Comparison of ENCODE assay signal across 8 mouse cellular contexts in genomic region chr11:101173112-101173511, GRCm38 (mm10). TPM values are rescaled to one million over a fixed set of nuclear protein-coding genes. Genes with fewer than 3 reads are reported as not detected.
DNase-seq lines count a peak whose midpoint lies in the region; ATAC-seq and TF ChIP-seq lines count a peak whose summit lies in the region.

No protein-coding gene starts in this region.

- H3K27me3 ChIP-seq in forebrain, embryonic 15.5 days, result peaks cover 50% of the 10 kb centered on the region
- peaks cover 18% of the 10 kb centered on the region for H3K27me3 ChIP-seq in intestine, embryonic 15.5 days (replicated peaks)
- peaks cover 95% of the 10 kb centered on the region for H3K27me3 ChIP-seq in liver, postnatal 0 days (ENCODE audit: insufficient read depth, low read length)
- peaks cover 19% of the 10 kb centered on the region for H3K27me3 ChIP-seq in stomach, embryonic 15.5 days (replicated peaks)

- WGBS in forebrain, embryonic 15.5 days, result 6% methylated on average over 11 of the region's 11 CpGs
- 16% methylated on average over 11 of the region's 11 CpGs for WGBS in intestine, embryonic 15.5 days
- WGBS in liver, postnatal 0 days (ENCODE audit: insufficient replicate concordance), result 7% methylated on average over 11 of the region's 11 CpGs
- WGBS in stomach, embryonic 15.5 days, result 15% methylated on average over 11 of the region's 11 CpGs

- no peaks in the 10 kb centered on the region for H3K9me3 ChIP-seq in forebrain, embryonic 15.5 days
- no peaks in the 10 kb centered on the region for H3K9me3 ChIP-seq in intestine, embryonic 15.5 days
- H3K9me3 ChIP-seq in liver, postnatal 0 days (ENCODE audit: low read length), result no peaks in the 10 kb centered on the region
- no peaks in the 10 kb centered on the region for H3K9me3 ChIP-seq in stomach, embryonic 15.5 days

- H3K27ac ChIP-seq in forebrain, embryonic 15.5 days (replicated peaks), result no peak overlapping the region
- peak overlapping the region; percentile 85 for H3K27ac ChIP-seq in intestine, embryonic 15.5 days
- H3K27ac ChIP-seq in liver, postnatal 0 days (ENCODE audit: low read depth), result peak overlapping the region; percentile 48; the same call in 1 of the 2 replicates
- H3K27ac ChIP-seq in stomach, embryonic 15.5 days, result peak overlapping the region; percentile 87

- DNase-seq in ovary, postnatal 14 days (ENCODE audit: low spot score), result peak; percentile 54
- no peak for DNase-seq in ovary, postnatal 10 days (ENCODE audit: low spot score)
- DNase-seq in liver, postnatal 0 days, result no peak
- DNase-seq in thymus, postnatal 25 days, result no peak
- no peak for DNase-seq in layer of hippocampus, adult 8-10 months (ENCODE audit: low spot score in 2 of 2)

- H3K4me3 ChIP-seq in forebrain, embryonic 15.5 days, result peak overlapping the region; percentile 39; the same call in 1 of the 2 replicates
- peak overlapping the region; percentile 33; the same call in 1 of the 2 replicates for H3K4me3 ChIP-seq in intestine, embryonic 15.5 days (replicated peaks)
- peak overlapping the region; percentile 40; the same call in 1 of the 2 replicates for H3K4me3 ChIP-seq in liver, postnatal 0 days (ENCODE audit: low read depth, low read length)
- H3K4me3 ChIP-seq in stomach, embryonic 15.5 days (replicated peaks), result peak overlapping the region; percentile 41

- no peak for ATAC-seq in forebrain, embryonic 15.5 days (replicated peaks)
- ATAC-seq in intestine, embryonic 15.5 days, result no peak
- no peak for ATAC-seq in liver, postnatal 0 days
- ATAC-seq in stomach, embryonic 15.5 days (ENCODE audit: insufficient read depth, low FRiP score, low read depth), result no peak

- H3K9ac ChIP-seq in forebrain, embryonic 15.5 days (replicated peaks), result no peak overlapping the region
- H3K9ac ChIP-seq in intestine, embryonic 15.5 days, result peak overlapping the region; percentile 51; the same call in 1 of the 2 replicates
- no peak overlapping the region for H3K9ac ChIP-seq in liver, postnatal 0 days (replicated peaks)
- no peak overlapping the region for H3K9ac ChIP-seq in stomach, embryonic 15.5 days

- H3K36me3 ChIP-seq in forebrain, embryonic 15.5 days, result no peaks in the 10 kb centered on the region
- H3K36me3 ChIP-seq in intestine, embryonic 15.5 days, result peaks cover under 1% of the 10 kb centered on the region; the same call in 1 of the 2 replicates
- no peaks in the 10 kb centered on the region for H3K36me3 ChIP-seq in liver, postnatal 0 days (replicated peaks; ENCODE audit: insufficient read depth, low read length)
- H3K36me3 ChIP-seq in stomach, embryonic 15.5 days, result 0 out of 2 replicates have a peak, but pooled peaks cover under 1% of the 10 kb centered on the region

- TF ChIP-seq EP300 in liver, postnatal 0 days (IDR thresholded peaks at IDR 0.05; ENCODE audit: low read depth), result no peak

- peak overlapping the region; percentile 77 for H3K4me2 ChIP-seq in forebrain, embryonic 15.5 days (replicated peaks)
- H3K4me2 ChIP-seq in intestine, embryonic 15.5 days (replicated peaks), result peak overlapping the region; percentile 89
- peak overlapping the region; percentile 72 for H3K4me2 ChIP-seq in liver, postnatal 0 days (ENCODE audit: low read depth, low read length)
- peak overlapping the region; percentile 81 for H3K4me2 ChIP-seq in stomach, embryonic 15.5 days

- no peak for TF ChIP-seq CTCF in liver, postnatal 0 days (IDR thresholded peaks at IDR 0.05; ENCODE audit: low read depth)

- H3K4me1 ChIP-seq in forebrain, embryonic 15.5 days, result peaks cover 79% of the 10 kb centered on the region
- peaks cover 66% of the 10 kb centered on the region for H3K4me1 ChIP-seq in intestine, embryonic 15.5 days (replicated peaks)
- peaks cover 51% of the 10 kb centered on the region for H3K4me1 ChIP-seq in liver, postnatal 0 days (ENCODE audit: insufficient read depth)
- peaks cover 57% of the 10 kb centered on the region for H3K4me1 ChIP-seq in stomach, embryonic 15.5 days

RNA-seq across cellular contexts. Expression of gene Plekhh3, which starts 2.0 kb away (rescaled TPM):
- polyA plus RNA-seq in forebrain, embryonic 15.5 days (2015; fragmentation: Nextera tagmentation; extraction: Ambion mirVana), result 5.8 and 6.5 TPM in 2 replicates
- 11.1 and 12.7 TPM in 2 replicates for polyA plus RNA-seq in intestine, embryonic 15.5 days (2015; fragmentation: Nextera tagmentation; extraction: Ambion mirVana)
- 1.6 and 3.4 TPM in 2 replicates for polyA plus RNA-seq in liver, postnatal 0 days (2015; fragmentation: Nextera tagmentation; extraction: Ambion mirVana)
- polyA plus RNA-seq in stomach, embryonic 15.5 days (2015; fragmentation: Nextera tagmentation; extraction: Ambion mirVana), result 19.7 and 23.5 TPM in 2 replicates
- total RNA-seq in layer of hippocampus, adult 8-10 months (2022), result 10 to 100 TPM; 13.6 to 16.9 (median 15.6) TPM

RNA-seq across cellular contexts. Expression of gene Ccr10, which starts 2.1 kb away (rescaled TPM):
- 0.14 and 0.19 TPM in 2 replicates for polyA plus RNA-seq in forebrain, embryonic 15.5 days (2015; fragmentation: Nextera tagmentation; extraction: Ambion mirVana)
- polyA plus RNA-seq in intestine, embryonic 15.5 days (2015; fragmentation: Nextera tagmentation; extraction: Ambion mirVana), result 0.25 and 0.36 TPM in 2 replicates
- 0.09 TPM in 2 replicates for polyA plus RNA-seq in liver, postnatal 0 days (2015; fragmentation: Nextera tagmentation; extraction: Ambion mirVana)
- polyA plus RNA-seq in stomach, embryonic 15.5 days (2015; fragmentation: Nextera tagmentation; extraction: Ambion mirVana), result 0.19 and 0.34 TPM in 2 replicates
- under 1 TPM; 0.31 to 0.50 (median 0.35) TPM for total RNA-seq in layer of hippocampus, adult 8-10 months (2022)

RNA-seq across cellular contexts. Expression of gene Cntnap1, which starts 2.8 kb away (rescaled TPM):
- polyA plus RNA-seq in forebrain, embryonic 15.5 days (2015; fragmentation: Nextera tagmentation; extraction: Ambion mirVana), result 0.77 and 0.98 TPM in 2 replicates
- 0.82 and 1.0 TPM in 2 replicates for polyA plus RNA-seq in intestine, embryonic 15.5 days (2015; fragmentation: Nextera tagmentation; extraction: Ambion mirVana)
- 1.4 and 1.5 TPM in 2 replicates for polyA plus RNA-seq in liver, postnatal 0 days (2015; fragmentation: Nextera tagmentation; extraction: Ambion mirVana)
- 2.0 and 2.6 TPM in 2 replicates for polyA plus RNA-seq in stomach, embryonic 15.5 days (2015; fragmentation: Nextera tagmentation; extraction: Ambion mirVana)
- total RNA-seq in layer of hippocampus, adult 8-10 months (2022), result 100 to 1,000 TPM; 157 to 185 (median 168) TPM

RNA-seq across cellular contexts. Expression of gene Tubg2, which starts 17.4 kb away (rescaled TPM):
- 31.2 and 32.8 TPM in 2 replicates for polyA plus RNA-seq in forebrain, embryonic 15.5 days (2015; fragmentation: Nextera tagmentation; extraction: Ambion mirVana)
- 4.4 and 4.8 TPM in 2 replicates for polyA plus RNA-seq in intestine, embryonic 15.5 days (2015; fragmentation: Nextera tagmentation; extraction: Ambion mirVana)
- 0.12 and 0.22 TPM in 2 replicates for polyA plus RNA-seq in liver, postnatal 0 days (2015; fragmentation: Nextera tagmentation; extraction: Ambion mirVana)
- 3.4 and 3.8 TPM in 2 replicates for polyA plus RNA-seq in stomach, embryonic 15.5 days (2015; fragmentation: Nextera tagmentation; extraction: Ambion mirVana)
- 10 to 100 TPM; 32.9 to 43.5 (median 38.2) TPM for total RNA-seq in layer of hippocampus, adult 8-10 months (2022)

RNA-seq across cellular contexts. Expression of gene Ezh1, which starts 53.2 kb away (rescaled TPM):
- 19.6 and 21.4 TPM in 2 replicates for polyA plus RNA-seq in forebrain, embryonic 15.5 days (2015; fragmentation: Nextera tagmentation; extraction: Ambion mirVana)
- polyA plus RNA-seq in intestine, embryonic 15.5 days (2015; fragmentation: Nextera tagmentation; extraction: Ambion mirVana), result 16.0 and 16.3 TPM in 2 replicates
- polyA plus RNA-seq in liver, postnatal 0 days (2015; fragmentation: Nextera tagmentation; extraction: Ambion mirVana), result 4.2 and 5.0 TPM in 2 replicates
- 14.9 and 16.7 TPM in 2 replicates for polyA plus RNA-seq in stomach, embryonic 15.5 days (2015; fragmentation: Nextera tagmentation; extraction: Ambion mirVana)
- total RNA-seq in layer of hippocampus, adult 8-10 months (2022), result 10 to 100 TPM; 63.5 to 88.1 (median 77.5) TPM
